Mouse (Mus musculus) liver, embryonic 14.5 days (tissue): ENCODE measurements around the gene Itga7. TPM values are rescaled to one million over a fixed set of nuclear protein-coding genes. Genes with fewer than 3 reads are reported as not detected.
A peak's percentile ranks its signal among the peaks of the same experiment; 100 is the strongest.

Experiments
- ATAC-seq: fragments of 200-750 bp; cut with Nextera tagmentation; 2 replicates; pipeline ENCODE4 v1.8.0; 2017; ENCODE audit warnings: moderate number of reproducible peaks, mild to moderate bottlenecking, moderate library complexity; ENCODE audit not compliant: insufficient read depth
- DNase-seq, 3 experiments: peaks; one replicate each; pipeline ENCODE4 v3.0.0-alpha.2; 2012 to 2013; ENCODE audit warnings: low read depth in 3 of 3, low spot score in 3 of 3
- H3K27ac ChIP-seq: fragments of 300-500 bp; sonication (generic); 2 replicates; pipeline ENCODE4 v1.5.1; 2014; ENCODE audit warnings: moderate library complexity, mild to moderate bottlenecking, control low read depth, inconsistent platforms
- H3K27me3 ChIP-seq: fragments of 300-500 bp; sonication (generic); 2 replicates; pipeline ENCODE4 v1.6.1; 2014; ENCODE audit warnings: mild to moderate bottlenecking, low read length, moderate library complexity; ENCODE audit not compliant: control insufficient read depth, insufficient read depth
- H3K36me3 ChIP-seq: fragments of 300-500 bp; sonication (generic); replicated peaks from 2 replicates; pipeline ENCODE4 v1.6.1; 2014; ENCODE audit warnings: low read depth; ENCODE audit not compliant: control insufficient read depth, insufficient read depth
- H3K4me1 ChIP-seq, 2 experiments: fragments of 200-500 bp in 1 of 2; fragments of 300-500 bp in 1 of 2; sonication (generic) in 1 of 2; replicated peaks; 2 replicates each; pipeline ENCODE4 v1.6.1; 2012 to 2014; ENCODE audit warnings: antibody characterized with exemption in 1 of 2, inconsistent platforms in 1 of 2, low read length in 1 of 2; ENCODE audit not compliant: control insufficient read depth in 2 of 2, insufficient read depth in 2 of 2
- H3K4me2 ChIP-seq: fragments of 300-500 bp; sonication (generic); 2 replicates; pipeline ENCODE4 v1.6.1; 2014; ENCODE audit warnings: low read depth, mild to moderate bottlenecking, control low read depth, moderate library complexity
- H3K4me3 ChIP-seq, 2 experiments: fragments of 200-500 bp in 1 of 2; fragments of 300-500 bp in 1 of 2; sonication (generic) in 1 of 2; 2 replicates each; pipeline ENCODE4 v1.5.1; 2012 to 2014; ENCODE audit warnings: low read depth in 2 of 2, low read length in 2 of 2, mild to moderate bottlenecking in 2 of 2, control low read depth in 1 of 2, inconsistent platforms in 1 of 2, moderate library complexity in 1 of 2; ENCODE audit not compliant: insufficient read depth in 1 of 2
- H3K9ac ChIP-seq: fragments of 300-500 bp; sonication (generic); replicated peaks from 2 replicates; pipeline ENCODE4 v1.6.1; 2014; ENCODE audit warnings: mild to moderate bottlenecking, control low read depth, moderate library complexity
- H3K9me3 ChIP-seq: fragments of 300-500 bp; sonication (generic); 2 replicates; pipeline ENCODE4 v1.6.1; 2016; ENCODE audit warnings: low read length, mixed read lengths; ENCODE audit not compliant: control insufficient read depth
- CTCF ChIP-seq: IDR thresholded peaks from 2 replicates; pipeline ENCODE4 v1.5.1; 2016; ENCODE audit warnings: antibody characterized with exemption, low read depth, control low read depth
- EP300 ChIP-seq: IDR thresholded peaks from 2 replicates; pipeline ENCODE4 v1.6.1; 2016; ENCODE audit warnings: antibody characterized with exemption, low read depth
- WGBS: fragments of 180-500 bp; shearing (Covaris S2); extraction: QIAGEN DNeasy Blood & Tissue Kit; methylation state at CpG from one replicate; pipeline ENCODE4 v1.1.7; 2014; ENCODE audit not compliant: insufficient replicate concordance; 5-methylcytosine and 5-hydroxymethylcytosine counted together
- polyA plus RNA-seq, 2 experiments: library from polyadenylated mRNA; depleted of rRNA in 1 of 2; stranded (reverse) in 1 of 2; unstranded in 1 of 2; fragments of >200 nt; fragmentation: Nextera tagmentation in 1 of 2; extraction: Ambion mirVana in 1 of 2; gene quantifications; 2 replicates each; pipeline versions ENCODE4 v1.2.1 to v1.2.3; 2012 to 2014

Gene Itga7
- polyA plus RNA-seq, 2 experiments, result 0.15 to 0.19 TPM

- ATAC-seq (no peak), DNase-seq (no peak)
- TF ChIP-seq CTCF, result no peak
- 17% methylated on average over 3 of the region's 3 CpGs for WGBS
- H3K36me3 ChIP-seq, result no peaks in the 10 kb centered on the region
- H3K9ac ChIP-seq, result no peak overlapping the region
- H3K9me3 ChIP-seq, result no peaks in the 10 kb centered on the region
- no peaks in the 10 kb centered on the region for H3K27me3 ChIP-seq
- 0 out of 4 replicates have a peak, but pooled peaks cover 0 to 3% of the 10 kb centered on the region in 2 experiments for H3K4me1 ChIP-seq
- no peak overlapping the region for H3K4me2 ChIP-seq
- no peak overlapping the region for H3K27ac ChIP-seq
- H3K4me3 ChIP-seq, result no peak overlapping the region
Observed at GRCm38 (mm10) chr10:128902409-128902988, 31.1 kb upstream of the Itga7 start.

DNA sequence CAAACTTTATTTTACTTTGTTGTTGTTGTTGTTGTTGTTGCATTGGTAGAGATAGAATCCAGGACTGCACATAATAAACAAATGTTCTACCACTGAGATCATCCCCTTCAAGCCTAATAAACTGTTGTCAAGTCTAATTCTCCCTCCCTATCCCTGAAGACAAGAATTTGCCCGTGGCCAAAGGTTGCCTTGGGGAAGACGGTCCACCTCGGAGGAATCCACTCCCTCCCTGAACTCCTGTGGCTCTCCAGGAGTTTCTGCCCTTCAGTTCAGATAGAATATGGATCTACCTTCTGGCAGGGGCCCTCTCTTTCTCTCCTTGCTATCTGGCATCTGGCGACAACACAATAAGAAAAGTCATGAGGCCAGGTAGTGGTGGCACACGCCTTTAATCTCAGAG is 28.8 kb upstream of the Itga7 start:
- Histone ChIP-seq H3K9ac (no peak overlapping the region), H3K4me3 (no peak overlapping the region), H3K27ac (no peak overlapping the region), H3K36me3 (no peaks in the 10 kb centered on the region), H3K9me3 (no peaks in the 10 kb centered on the region), H3K4me1 (0 out of 4 replicates have a peak, but pooled peaks cover 0 to 3% of the 10 kb centered on the region in 2 experiments), H3K4me2 (no peak overlapping the region), H3K27me3 (peaks cover 15% of the 10 kb centered on the region)
- 57% methylated on average over 5 of the region's 5 CpGs for WGBS
- no peak for ATAC-seq
- no peak for DNase-seq
- no peak for TF ChIP-seq CTCF

GRCm38 (mm10) chr10:128908778-128909448 is 24.7 kb upstream of the Itga7 start:
- Histone ChIP-seq H3K4me1 (peaks cover 0 to 3% of the 10 kb centered on the region in 2 experiments; a peak in 1 of 4 replicates), H3K4me2 (peak overlapping the region; percentile 41), H3K9ac (no peak overlapping the region), H3K4me3 (peak overlapping the region in 1 of 2 experiments; percentile 61; a peak in 1 of 4 replicates), H3K9me3 (no peaks in the 10 kb centered on the region), H3K27me3 (peaks cover 26% of the 10 kb centered on the region), H3K27ac (no peak overlapping the region), H3K36me3 (no peaks in the 10 kb centered on the region)
- TF ChIP-seq EP300 (no peak), CTCF (no peak)
- 56% methylated on average over 13 of the region's 13 CpGs for WGBS
- no peak for DNase-seq
- no peak; the same call in 1 of the 2 replicates for ATAC-seq

- H3K4me2 ChIP-seq, result peak overlapping the region; percentile 41
- H3K4me3 ChIP-seq, result peak overlapping the region; percentile 61 to 64
- no peaks in the 10 kb centered on the region for H3K9me3 ChIP-seq
- peaks cover 26% of the 10 kb centered on the region for H3K27me3 ChIP-seq
- DNase-seq (no peak), ATAC-seq (peak; percentile 59)
- peaks cover 0 to 3% of the 10 kb centered on the region in 2 experiments; a peak in 1 of 4 replicates for H3K4me1 ChIP-seq
- no peak overlapping the region for H3K27ac ChIP-seq
- WGBS, result under 1% methylated on average over 39 of the region's 41 CpGs
- TF ChIP-seq CTCF, result no peak
- TF ChIP-seq EP300, result no peak
- H3K9ac ChIP-seq, result peak overlapping the region; percentile 59
- no peaks in the 10 kb centered on the region for H3K36me3 ChIP-seq
Observed at GRCm38 (mm10) chr10:128909567-128910028, 24.0 kb upstream of the Itga7 start.

DNA sequence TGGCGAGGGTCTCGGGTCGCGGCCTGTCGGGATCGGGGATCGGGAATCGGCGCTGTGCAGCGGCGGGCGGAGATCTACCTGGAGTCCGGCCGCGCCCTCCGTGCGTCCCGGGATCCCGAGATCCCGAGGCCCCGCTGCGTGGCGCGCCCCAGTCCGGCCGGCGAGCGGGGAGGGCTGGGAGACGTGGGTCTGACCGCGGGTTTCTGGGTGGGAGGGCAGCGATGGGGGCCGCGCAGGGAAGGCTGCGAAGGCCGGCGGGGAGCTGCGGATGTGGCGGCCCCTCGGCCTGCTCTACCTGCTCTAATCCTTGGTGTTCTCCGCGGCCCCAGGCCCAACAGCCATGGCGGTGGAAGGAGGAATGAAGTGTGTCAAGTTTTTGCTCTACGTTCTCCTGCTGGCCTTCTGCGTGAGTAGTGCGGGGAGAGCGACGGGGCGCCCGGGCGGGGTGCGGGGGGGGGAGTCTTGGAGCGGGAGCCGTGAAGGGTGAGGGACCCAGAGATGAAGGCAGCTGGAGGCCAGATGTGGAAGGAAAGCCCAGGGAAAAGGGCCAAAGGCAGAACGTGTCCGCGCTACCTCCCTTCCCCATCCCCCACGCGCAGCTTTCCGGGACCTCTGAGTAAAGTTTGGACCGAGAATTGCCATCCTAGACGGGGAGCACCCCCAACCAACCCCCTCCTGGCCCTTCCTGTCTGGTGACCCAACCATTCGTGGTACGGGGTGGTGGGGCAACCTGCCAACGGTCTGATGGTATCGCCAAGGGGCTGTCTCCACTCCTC is 23.4 kb upstream of the Itga7 start:
- Histone ChIP-seq H3K4me3 (peak overlapping the region; percentile 61 to 64), H3K9ac (peak overlapping the region; percentile 59), H3K4me2 (peak overlapping the region; percentile 41), H3K27me3 (peaks cover 26% of the 10 kb centered on the region), H3K4me1 (peaks cover 0 to 3% of the 10 kb centered on the region in 2 experiments; a peak in 1 of 4 replicates), H3K27ac (no peak overlapping the region), H3K36me3 (no peaks in the 10 kb centered on the region), H3K9me3 (no peaks in the 10 kb centered on the region)
- 3% methylated on average over 66 of the region's 66 CpGs for WGBS
- no peak for TF ChIP-seq EP300
- TF ChIP-seq CTCF, result no peak
- DNase-seq (no peak), ATAC-seq (peak; percentile 14; the same call in 1 of the 2 replicates)
